Mouse (Mus musculus): ENCODE data around the gene Pepd.

DNA sequence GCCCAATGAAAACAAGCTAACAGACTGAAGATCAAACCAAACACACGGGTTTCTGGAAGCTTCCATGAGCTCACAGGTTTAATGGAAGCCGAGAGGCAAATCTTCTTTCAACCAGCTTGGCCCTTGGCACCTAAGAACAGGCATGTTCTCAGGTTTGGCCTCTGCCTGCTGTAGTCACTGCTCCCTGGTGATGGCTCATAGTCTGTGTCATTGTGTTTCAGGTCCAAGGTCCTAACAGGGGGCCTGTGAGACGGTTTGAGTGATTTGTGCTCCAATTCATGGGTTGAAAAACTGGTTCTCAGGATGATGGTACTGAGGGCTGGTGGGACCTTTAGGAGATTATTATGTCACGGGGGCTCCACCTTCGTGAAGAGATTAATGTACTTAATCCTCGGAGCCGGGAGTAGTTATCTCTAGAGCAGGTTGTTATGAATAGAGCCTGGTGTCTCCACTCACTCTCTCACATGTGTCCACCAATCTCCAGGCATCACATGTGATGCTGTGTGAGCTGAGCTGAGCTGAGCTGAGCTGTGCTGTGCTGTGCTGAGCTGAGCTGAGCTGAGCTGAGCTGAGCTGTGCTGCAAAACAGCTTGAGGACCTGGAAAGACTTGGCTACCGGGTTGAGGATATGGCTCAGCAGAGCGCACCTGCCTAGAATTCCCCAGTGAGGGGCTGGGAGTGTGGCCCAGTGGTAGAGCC is 169.4 kb downstream of the Pepd start:
- TF ChIP-seq CTCF (conservative IDR thresholded peaks at IDR 0.05; ENCODE audit: low read length) (no peak), POU5F1 (IDR thresholded peaks at IDR 0.05; ENCODE audit: borderline replicate concordance, low read length) (no peak)
